Mouse (Mus musculus): ENCODE results near the gene Zfp472. TPM values are rescaled to one million over a fixed set of nuclear protein-coding genes. Genes with fewer than 3 reads are reported as not detected.
A peak's percentile ranks its signal among the peaks of the same experiment; 100 is the strongest.

The Zfp472 gene
- 9.9 and 12.1 TPM in 2 replicates for polyA plus RNA-seq (2015; fragmentation: Nextera tagmentation; extraction: Ambion mirVana)

DNA sequence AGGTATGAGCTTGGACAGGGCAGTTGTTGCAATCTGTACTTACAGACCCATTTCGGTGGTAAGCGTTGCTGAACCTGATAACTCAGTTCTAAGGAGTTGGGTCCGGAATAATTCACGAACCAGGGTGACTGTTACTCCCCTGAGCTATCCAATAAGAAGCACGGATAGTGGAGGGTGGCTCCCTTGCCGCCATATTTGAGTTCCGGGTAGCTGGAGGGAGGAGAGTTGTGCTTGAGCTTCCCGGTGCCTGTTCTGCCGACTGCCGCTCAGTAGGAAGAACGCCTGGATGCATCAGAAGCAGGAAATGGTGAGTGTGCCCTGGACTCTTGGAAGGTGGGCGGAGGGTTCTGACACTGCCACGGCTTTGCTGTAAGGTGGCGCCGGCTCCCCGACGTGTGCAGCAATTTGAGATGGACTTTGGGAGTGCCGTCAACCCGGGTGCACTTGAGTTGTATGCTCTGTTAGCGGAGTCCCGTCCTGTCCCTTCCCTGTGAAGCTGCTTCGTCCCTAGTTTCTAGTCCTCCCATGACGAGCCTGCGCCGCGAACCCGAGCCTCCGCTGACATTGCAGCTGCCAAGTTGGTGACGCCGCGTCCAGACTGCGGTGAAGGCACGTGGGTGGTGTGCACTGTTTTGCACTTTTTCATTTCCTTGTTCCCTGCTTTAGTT, at the start of gene Zfp472:
Gene Zfp472 (plus strand): TSS at position 192 of the 668 bp plus-strand sequence.
- H3K27me3 ChIP-seq, result no peaks in the 10 kb centered on the region
- peaks cover 16% of the 10 kb centered on the region for H3K4me1 ChIP-seq
- peak within 1 kb of the TSS; percentile 89 for H3K4me3 ChIP-seq (replicated peaks)
- peak within 1 kb of the TSS; percentile 81 for H3K4me2 ChIP-seq
- H3K36me3 ChIP-seq, result no peaks in the 10 kb centered on the region
- peak within 1 kb of the TSS; percentile 75 for H3K9ac ChIP-seq
- no peaks in the 10 kb centered on the region for H3K9me3 ChIP-seq (replicated peaks)
- H3K27ac ChIP-seq, result peak within 1 kb of the TSS; percentile 96
- WGBS, result under 1% methylated on average over 33 of the region's 33 CpGs
- peak; percentile 99 for ATAC-seq (replicated peaks; ENCODE audit: low FRiP score)

DNA sequence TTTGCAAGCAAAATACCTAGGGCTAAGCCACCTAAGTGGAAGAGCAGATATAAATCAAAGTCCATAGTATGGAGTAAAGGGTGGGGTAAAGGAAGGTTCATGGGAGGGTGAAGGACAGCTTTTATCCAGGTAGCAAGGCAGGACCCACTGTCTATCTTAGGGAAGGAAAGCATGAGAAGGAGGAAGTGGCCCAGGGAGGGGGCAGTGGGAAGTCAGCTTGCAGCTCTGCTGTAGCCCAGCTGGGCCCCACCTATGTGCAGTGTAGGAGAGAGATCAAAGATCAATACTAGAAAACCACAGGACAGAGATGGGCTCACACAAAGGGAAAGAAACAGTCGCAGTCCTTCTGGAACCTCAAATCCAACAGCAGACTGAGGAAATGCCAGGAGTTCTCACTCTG, 49.5 kb upstream of the Zfp472 start:
- no peak overlapping the region for H3K27ac ChIP-seq
- WGBS, result 85% methylated on average over 1 of the region's 1 CpGs
- H3K4me3 ChIP-seq (replicated peaks), result no peak overlapping the region
- peaks cover 12% of the 10 kb centered on the region; the same call in 1 of the 2 replicates for H3K27me3 ChIP-seq
- no peak for ATAC-seq (replicated peaks; ENCODE audit: low FRiP score)
- H3K36me3 ChIP-seq, result no peaks in the 10 kb centered on the region
- no peaks in the 10 kb centered on the region for H3K9me3 ChIP-seq (replicated peaks)
- no peak overlapping the region for H3K4me2 ChIP-seq
- H3K9ac ChIP-seq, result no peak overlapping the region
- H3K4me1 ChIP-seq, result no peaks in the 10 kb centered on the region

DNA sequence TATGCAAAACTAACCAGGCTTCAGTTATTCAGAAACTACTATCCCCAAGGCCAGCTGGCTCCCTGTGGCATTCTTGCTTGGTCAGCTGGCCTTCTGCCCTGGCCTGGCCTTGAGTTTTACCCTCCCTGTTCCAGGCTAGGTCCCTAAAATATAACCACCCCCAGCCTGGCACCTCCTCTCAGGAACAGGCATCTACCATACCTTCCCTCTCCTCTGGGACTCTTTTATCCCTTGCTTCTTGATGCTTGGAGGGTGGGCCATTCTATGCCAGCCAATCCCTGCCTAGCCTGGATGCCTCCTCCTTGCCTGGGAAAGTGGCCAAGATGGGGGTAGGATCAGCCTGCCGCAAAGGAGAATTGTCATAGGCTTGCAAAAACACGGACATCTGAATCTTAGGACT, 48.5 kb upstream of the Zfp472 start, which contains the start of gene Cyp4f14:
Gene Cyp4f14 (minus strand): TSS at position 212 of the 400 bp plus-strand sequence.
- Histone ChIP-seq H3K4me1 (no peaks in the 10 kb centered on the region), H3K27ac (no peak within 1 kb of the TSS), H3K9ac (no peak within 1 kb of the TSS), H3K9me3 (replicated peaks) (no peaks in the 10 kb centered on the region; the same call in 1 of the 2 replicates), H3K4me3 (replicated peaks) (no peak within 1 kb of the TSS), H3K27me3 (peaks cover 8% of the 10 kb centered on the region; the same call in 1 of the 2 replicates), H3K4me2 (no peak within 1 kb of the TSS), H3K36me3 (no peaks in the 10 kb centered on the region)
- ATAC-seq (replicated peaks; ENCODE audit: low FRiP score), result no peak
- WGBS, result 57% methylated on average over 2 of the region's 2 CpGs

DNA sequence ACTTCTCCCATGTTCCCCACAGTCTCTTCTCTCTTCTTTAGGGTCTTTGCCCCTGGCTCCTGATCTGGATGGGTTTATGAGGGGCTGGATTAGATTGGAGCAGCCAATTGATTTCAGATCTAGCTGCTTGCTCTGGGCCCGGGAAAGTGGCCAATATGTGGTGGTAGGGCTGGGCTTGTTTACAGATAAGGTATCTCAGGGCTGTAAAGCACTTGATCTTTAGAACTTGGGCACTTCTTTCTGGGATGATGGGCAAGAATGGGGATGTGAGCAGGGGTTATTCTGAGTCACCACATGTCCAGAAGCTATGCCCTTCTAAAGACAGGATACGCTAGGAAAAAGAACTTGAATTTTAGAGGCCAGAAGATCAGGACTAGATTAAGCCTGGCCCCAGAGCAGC, 46.5 kb upstream of the Zfp472 start:
- 69% methylated on average over 2 of the region's 2 CpGs for WGBS
- Histone ChIP-seq H3K27ac (no peak overlapping the region), H3K4me2 (no peak overlapping the region), H3K27me3 (0 out of 2 replicates have a peak, but pooled peaks cover 6% of the 10 kb centered on the region), H3K9me3 (replicated peaks) (no peaks in the 10 kb centered on the region; the same call in 1 of the 2 replicates), H3K9ac (no peak overlapping the region), H3K4me1 (no peaks in the 10 kb centered on the region; the same call in 1 of the 2 replicates), H3K4me3 (replicated peaks) (no peak overlapping the region), H3K36me3 (no peaks in the 10 kb centered on the region)
- no peak for ATAC-seq (replicated peaks; ENCODE audit: low FRiP score)

DNA sequence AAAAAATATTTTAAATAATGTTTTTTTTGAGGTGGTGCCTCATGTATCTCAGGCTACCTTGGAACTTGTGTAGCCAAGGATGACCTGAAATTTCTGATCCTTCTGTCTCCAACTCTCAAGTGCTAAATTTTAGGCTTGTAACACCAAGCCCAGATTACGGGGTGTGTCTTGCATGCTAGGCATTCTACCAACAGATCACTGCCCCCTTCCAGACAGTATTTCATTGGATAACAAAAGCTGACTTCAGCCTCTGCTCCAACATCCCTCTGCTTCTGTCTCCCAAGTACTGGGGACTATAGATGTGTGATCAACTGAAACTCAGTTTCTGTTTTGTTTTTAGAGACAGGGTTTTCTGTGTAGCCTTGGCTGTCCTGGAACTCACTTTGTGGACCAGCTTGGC, 41.9 kb upstream of the Zfp472 start:
- 96% methylated on average over 1 of the region's 1 CpGs for WGBS
- Histone ChIP-seq H3K9ac (no peak overlapping the region), H3K27me3 (no peaks in the 10 kb centered on the region), H3K36me3 (no peaks in the 10 kb centered on the region), H3K4me1 (peaks cover 8% of the 10 kb centered on the region), H3K4me3 (replicated peaks) (no peak overlapping the region), H3K4me2 (no peak overlapping the region), H3K9me3 (replicated peaks) (no peaks in the 10 kb centered on the region; the same call in 1 of the 2 replicates), H3K27ac (no peak overlapping the region)
- no peak for ATAC-seq (replicated peaks; ENCODE audit: low FRiP score)

DNA sequence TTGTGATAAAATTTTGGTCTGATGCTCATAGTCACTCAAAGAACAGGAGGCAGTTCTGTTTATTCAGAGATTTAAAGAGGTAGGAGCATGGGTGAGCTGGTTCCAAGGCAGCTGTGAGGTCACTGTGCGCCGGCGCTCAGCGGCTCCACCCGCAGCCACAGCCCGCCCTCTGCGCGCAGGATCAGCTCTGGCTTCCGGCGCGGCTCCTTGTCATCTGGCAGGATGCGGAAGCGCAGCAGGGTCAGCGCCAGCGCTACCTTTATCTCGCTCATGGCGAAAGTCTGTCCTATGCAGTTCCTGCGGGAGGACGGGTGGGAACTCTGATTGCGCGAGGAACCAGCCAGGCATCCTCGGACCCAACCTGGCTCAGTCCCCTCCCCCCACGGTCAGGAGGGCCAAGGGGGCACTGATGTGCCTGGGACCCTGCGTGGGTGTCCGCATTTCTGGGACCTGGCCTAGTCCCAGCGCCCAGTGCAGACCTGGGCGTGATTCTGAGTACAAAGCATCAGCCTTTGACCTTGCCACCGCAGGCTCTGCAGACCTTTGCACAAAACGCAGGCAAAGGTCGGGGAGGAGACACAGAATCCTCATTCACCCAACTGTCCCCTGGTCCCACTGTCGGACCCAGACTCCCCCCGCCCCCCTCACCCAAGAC, 40.8 kb upstream of the Zfp472 start:
- Histone ChIP-seq H3K4me2 (peak overlapping the region; percentile 83), H3K27ac (0 out of 2 replicates have a peak overlapping the region, but pooled peaks have one; percentile 37), H3K4me1 (peaks cover 8% of the 10 kb centered on the region), H3K4me3 (replicated peaks) (peak overlapping the region; percentile 55), H3K9me3 (replicated peaks) (no peaks in the 10 kb centered on the region; the same call in 1 of the 2 replicates), H3K36me3 (no peaks in the 10 kb centered on the region), H3K9ac (peak overlapping the region; percentile 54), H3K27me3 (0 out of 2 replicates have a peak, but pooled peaks cover 2% of the 10 kb centered on the region)
- peak; percentile 95 for ATAC-seq (replicated peaks; ENCODE audit: low FRiP score)
- WGBS, result 19% methylated on average over 32 of the region's 32 CpGs

DNA sequence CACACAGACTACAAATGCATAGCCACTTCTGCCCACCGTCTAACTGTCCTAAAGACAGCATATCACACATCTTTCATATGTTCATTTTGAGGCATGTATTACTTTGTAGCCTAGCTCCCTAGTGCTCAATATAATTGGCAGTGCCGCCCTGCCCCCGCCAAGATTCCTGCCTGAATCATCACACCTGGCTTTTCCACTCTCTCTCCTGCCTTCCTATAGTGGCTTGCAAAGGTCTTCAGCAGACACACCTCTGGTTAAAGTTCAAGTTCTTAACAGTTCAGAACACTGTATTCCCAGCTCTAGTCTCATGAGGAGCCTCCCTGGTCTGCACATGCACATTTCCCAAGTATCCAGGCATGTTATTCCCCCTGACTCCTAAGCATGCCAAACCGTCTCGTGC, 37.8 kb upstream of the Zfp472 start:
- ATAC-seq (replicated peaks; ENCODE audit: low FRiP score), result no peak
- Histone ChIP-seq H3K36me3 (no peaks in the 10 kb centered on the region), H3K9ac (no peak overlapping the region), H3K4me3 (replicated peaks) (no peak overlapping the region), H3K27me3 (0 out of 2 replicates have a peak, but pooled peaks cover 2% of the 10 kb centered on the region), H3K9me3 (replicated peaks) (no peaks in the 10 kb centered on the region), H3K27ac (no peak overlapping the region), H3K4me1 (peaks cover 8% of the 10 kb centered on the region), H3K4me2 (no peak overlapping the region)
- WGBS, result 83% methylated on average over 5 of the region's 5 CpGs

DNA sequence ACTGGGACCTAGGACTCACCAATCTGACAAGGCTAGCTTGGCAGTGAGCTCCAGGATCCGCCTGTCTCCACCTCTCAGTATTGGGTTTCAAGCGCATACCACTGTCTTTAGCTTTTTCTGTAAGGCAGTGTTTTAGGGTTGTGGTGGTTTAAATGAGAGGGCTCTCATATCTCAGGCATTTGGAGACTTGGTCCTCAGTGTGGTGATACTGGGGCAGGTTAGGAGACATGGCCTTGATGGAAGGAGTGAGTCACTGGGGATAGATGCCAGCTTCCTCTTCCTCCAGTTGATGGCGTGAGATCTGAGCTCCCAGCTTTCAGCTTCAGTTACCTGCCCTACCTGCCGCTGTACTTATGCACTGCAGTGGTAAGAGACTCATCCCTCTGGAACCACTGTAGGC, 25.8 kb upstream of the Zfp472 start:
- Histone ChIP-seq H3K4me2 (no peak overlapping the region), H3K36me3 (no peaks in the 10 kb centered on the region), H3K9me3 (replicated peaks) (no peaks in the 10 kb centered on the region), H3K9ac (no peak overlapping the region), H3K27ac (no peak overlapping the region), H3K4me3 (replicated peaks) (no peak overlapping the region), H3K27me3 (no peaks in the 10 kb centered on the region), H3K4me1 (no peaks in the 10 kb centered on the region)
- 73% methylated on average over 4 of the region's 4 CpGs for WGBS
- ATAC-seq (replicated peaks; ENCODE audit: low FRiP score), result no peak

DNA sequence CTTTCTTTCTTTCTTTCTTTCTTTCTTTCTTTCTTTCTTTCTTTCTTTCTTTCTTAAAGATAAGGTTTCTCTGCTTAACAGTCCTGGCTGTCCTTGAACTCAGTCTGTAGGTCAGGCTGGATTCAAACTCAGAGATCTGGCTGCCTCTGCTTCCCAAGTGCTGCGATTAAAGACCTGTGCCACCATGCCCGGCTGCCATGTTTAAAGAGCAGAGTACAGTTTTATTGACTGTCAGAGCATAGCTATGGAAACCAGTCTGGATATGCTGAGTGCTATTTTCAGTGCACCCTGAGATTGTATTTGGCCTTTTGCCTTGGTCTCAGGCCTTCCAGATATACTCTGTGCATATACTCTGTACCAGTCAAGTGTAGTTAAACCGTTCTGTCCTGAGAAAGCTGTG, 22.0 kb upstream of the Zfp472 start:
- Histone ChIP-seq H3K27me3 (no peaks in the 10 kb centered on the region), H3K36me3 (no peaks in the 10 kb centered on the region), H3K9me3 (replicated peaks) (no peaks in the 10 kb centered on the region), H3K4me1 (peaks cover 15% of the 10 kb centered on the region), H3K27ac (no peak overlapping the region), H3K9ac (no peak overlapping the region), H3K4me2 (no peak overlapping the region), H3K4me3 (replicated peaks) (no peak overlapping the region)
- WGBS, result 91% methylated on average over 3 of the region's 3 CpGs
- no peak for ATAC-seq (replicated peaks; ENCODE audit: low FRiP score)

DNA sequence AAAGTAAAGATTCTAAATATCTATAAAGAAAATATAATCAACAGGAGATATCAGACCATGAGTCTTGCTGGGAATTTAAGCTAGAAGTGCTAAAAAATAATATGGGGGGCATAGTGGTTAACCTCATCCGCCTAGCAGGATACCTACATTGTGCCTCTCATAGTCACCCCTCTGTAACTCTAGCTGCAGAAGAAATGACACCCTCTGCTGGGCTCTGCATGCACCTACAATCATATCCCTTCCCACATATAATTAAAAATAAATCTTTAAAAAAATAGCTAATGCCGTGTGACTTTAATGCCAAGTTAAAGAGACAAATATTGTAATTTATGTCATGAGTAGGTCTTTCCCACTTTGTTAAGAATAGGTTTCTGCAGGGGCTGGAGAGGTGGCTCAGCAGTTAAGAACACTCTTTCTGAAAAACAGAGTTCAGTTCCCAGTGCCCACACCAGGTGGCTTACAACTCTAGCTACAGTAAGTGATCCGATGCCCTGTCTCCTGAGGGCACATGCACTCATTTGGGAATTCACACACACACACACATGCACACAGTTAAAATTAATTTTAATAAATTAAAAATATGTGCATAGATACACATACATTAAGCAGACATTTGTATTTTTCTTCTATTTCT, 21.1 kb upstream of the Zfp472 start:
- no peak for ATAC-seq (replicated peaks; ENCODE audit: low FRiP score)
- 67% methylated on average over 3 of the region's 3 CpGs for WGBS
- Histone ChIP-seq H3K4me1 (peaks cover 15% of the 10 kb centered on the region), H3K9me3 (replicated peaks) (no peaks in the 10 kb centered on the region), H3K4me3 (replicated peaks) (no peak overlapping the region), H3K36me3 (no peaks in the 10 kb centered on the region), H3K27ac (no peak overlapping the region), H3K9ac (no peak overlapping the region), H3K27me3 (no peaks in the 10 kb centered on the region), H3K4me2 (no peak overlapping the region)

DNA sequence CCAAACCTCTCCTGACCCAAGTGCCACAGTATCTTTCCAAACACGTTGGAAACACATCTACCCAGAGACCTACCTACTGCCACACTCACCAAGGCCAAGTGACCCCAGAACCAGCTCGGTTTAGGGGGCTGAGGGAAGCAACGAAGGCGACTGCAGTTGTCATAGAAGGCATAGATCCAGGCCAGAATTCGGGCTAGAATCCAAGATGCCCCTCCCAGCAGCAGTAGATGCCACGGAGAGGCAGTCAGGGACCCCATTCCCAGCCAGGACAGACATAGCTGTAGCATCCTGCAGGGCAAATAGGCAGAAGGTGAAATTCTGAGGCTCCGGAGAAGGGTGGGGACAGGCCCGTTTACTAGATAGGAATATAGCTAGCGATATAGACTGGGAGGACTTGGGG, 18.9 kb upstream of the Zfp472 start:
- Histone ChIP-seq H3K36me3 (no peaks in the 10 kb centered on the region), H3K27ac (peak overlapping the region; percentile 84), H3K4me3 (replicated peaks) (peak overlapping the region; percentile 66), H3K4me1 (peaks cover 15% of the 10 kb centered on the region), H3K9ac (peak overlapping the region; percentile 58), H3K4me2 (peak overlapping the region; percentile 81), H3K27me3 (no peaks in the 10 kb centered on the region), H3K9me3 (replicated peaks) (no peaks in the 10 kb centered on the region)
- WGBS, result 59% methylated on average over 9 of the region's 9 CpGs
- no peak for ATAC-seq (replicated peaks; ENCODE audit: low FRiP score)

Measured in kidney, embryonic 15.5 days (tissue).